Mouse (Mus musculus): ENCODE measurements around the gene Lipk.

The Lipk gene

GRCm38 (mm10) chr19:34008002-34008401 lies at the start of gene Lipk:
TSS of gene Lipk (plus strand) at chr19:34008290.
- no peak for DNase-seq (ENCODE audit: low spot score in 2 of 2)

GRCm38 (mm10) chr19:33960887-33961286 lies 47.2 kb upstream of the Lipk start, which contains the start of gene Lipf:
TSS of gene Lipf (plus strand) at chr19:33961187.
- DNase-seq (ENCODE audit: low spot score in 2 of 2): no peak

- no peak for DNase-seq (ENCODE audit: low spot score in 2 of 2)
Measured at GRCm38 (mm10) chr19:33979007-33979406, 29.1 kb upstream of the Lipk start.

GRCm38 (mm10) chr19:33983043-33983442 lies 25.0 kb upstream of the Lipk start:
- no peak for DNase-seq (ENCODE audit: low spot score in 2 of 2)

- peak; percentile 30 to 65 for DNase-seq (ENCODE audit: low spot score in 2 of 2)
Measured at GRCm38 (mm10) chr19:34021440-34022172, 13.5 kb downstream of the Lipk start.

GRCm38 (mm10) chr19:34022759-34023158 lies 14.7 kb downstream of the Lipk start:
- DNase-seq (ENCODE audit: low spot score in 2 of 2): no peak

GRCm38 (mm10) chr19:34039731-34040130 lies 31.6 kb downstream of the Lipk start:
- no peak for DNase-seq (ENCODE audit: low spot score in 2 of 2)

DNA sequence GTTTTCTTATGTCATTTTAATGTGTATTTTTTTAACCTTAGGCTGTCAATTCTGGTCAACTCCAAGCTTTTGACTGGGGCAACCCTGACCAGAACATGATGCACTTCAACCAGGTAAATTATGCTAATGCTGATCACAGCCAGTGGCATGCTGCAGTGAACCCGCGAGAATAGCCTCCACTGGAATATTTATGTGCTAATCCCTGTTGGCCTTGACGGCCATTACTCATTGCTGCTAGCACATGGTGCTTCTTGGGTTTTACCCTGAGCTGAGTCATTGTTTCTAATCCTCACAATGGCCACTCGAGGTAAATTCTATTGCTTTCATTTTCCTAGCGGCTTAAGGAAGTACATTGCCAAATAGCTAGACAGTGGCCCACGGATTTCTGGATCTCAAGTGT lies 34.9 kb downstream of the Lipk start:
- DNase-seq (ENCODE audit: low spot score in 2 of 2): no peak

GRCm38 (mm10) chr19:34049371-34050039 lies 41.4 kb downstream of the Lipk start:
- DNase-seq (ENCODE audit: low spot score in 2 of 2): no peak

DNA sequence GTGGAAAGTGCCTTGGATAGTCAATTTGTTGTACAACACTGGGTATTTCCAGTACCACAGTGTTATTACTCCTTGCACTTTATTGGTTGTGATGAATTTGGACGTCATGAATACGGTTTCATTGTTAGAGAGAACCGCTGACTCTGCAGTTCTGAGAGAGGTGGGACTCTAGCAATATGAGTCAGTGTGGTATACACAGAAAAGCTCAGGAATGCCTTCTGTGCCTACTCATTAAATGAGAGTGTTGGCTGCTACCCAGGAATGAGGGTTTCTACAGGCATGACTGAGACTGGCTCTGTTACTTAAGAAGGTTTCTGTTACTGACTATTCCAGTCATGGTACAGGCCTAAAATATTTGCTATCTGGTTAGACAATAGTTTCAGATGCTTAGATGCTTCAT lies 43.4 kb downstream of the Lipk start:
- DNase-seq (ENCODE audit: low spot score in 2 of 2): peak in 1 of 2 experiments; percentile 8

- no peak for DNase-seq (ENCODE audit: low spot score in 2 of 2)
Measured at GRCm38 (mm10) chr19:34063547-34063946, 55.5 kb downstream of the Lipk start.

GRCm38 (mm10) chr19:34064059-34064458 lies 56.0 kb downstream of the Lipk start:
- DNase-seq (ENCODE audit: low spot score in 2 of 2): no peak

DNA sequence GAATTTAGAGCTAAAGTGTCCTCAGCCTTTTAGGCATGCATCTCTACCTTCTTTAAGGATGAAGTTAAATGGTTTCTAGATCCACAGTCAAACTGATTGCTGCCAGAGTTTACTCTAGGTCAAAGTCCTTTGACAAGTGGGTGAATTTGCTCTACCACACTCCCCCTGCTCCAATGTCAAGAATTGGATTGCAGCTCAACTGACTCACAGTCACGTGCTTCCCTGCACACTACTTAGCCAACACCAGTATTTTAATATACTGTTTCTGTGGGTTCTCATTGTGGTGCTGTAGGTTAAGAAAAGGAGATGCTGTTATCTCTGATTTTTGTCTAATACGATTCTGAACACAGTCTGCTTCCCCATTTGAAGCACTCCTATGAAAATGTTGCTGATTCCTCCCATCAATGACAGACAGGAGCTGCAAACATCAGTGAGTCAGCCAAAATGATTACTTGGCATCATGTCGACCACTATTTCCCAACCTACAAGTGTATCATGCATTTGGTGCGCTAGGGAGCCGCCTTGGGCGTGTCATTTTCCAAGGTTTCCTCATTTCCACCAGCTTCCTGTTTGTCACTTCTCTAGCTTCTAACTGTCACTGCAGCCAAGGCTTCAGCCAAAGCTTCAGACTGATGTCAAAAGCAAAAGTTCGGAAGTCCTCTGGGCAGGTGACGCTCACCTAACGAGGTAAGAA lies 58.8 kb downstream of the Lipk start, which contains the start of gene Lipn:
TSS of gene Lipn (plus strand) at position 580 of the 694 bp plus-strand sequence.
- no peak for DNase-seq (ENCODE audit: low spot score in 2 of 2)

GRCm38 (mm10) chr19:34074239-34074638 lies 66.1 kb downstream of the Lipk start:
- no peak for DNase-seq (ENCODE audit: low spot score in 2 of 2)

DNA sequence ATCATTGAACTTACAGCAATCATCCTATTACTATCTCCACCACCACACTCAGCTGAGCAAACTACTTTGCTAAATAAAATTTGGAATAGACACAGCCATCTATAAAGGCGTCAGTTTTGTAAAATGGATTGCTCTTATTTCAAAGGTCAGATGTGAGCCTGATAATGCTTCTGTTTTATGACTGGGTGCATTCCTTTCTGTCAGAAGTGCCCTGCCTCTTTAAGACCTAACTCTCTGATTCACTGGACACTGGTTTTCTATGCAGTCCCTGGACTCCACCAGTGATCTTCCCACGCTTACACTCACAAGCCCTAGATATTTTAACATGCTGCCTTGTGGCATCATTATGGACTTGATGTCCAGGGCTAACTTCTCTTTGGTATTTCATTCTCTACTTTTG lies 70.0 kb downstream of the Lipk start:
- no peak for DNase-seq (ENCODE audit: low spot score in 2 of 2)

DNA sequence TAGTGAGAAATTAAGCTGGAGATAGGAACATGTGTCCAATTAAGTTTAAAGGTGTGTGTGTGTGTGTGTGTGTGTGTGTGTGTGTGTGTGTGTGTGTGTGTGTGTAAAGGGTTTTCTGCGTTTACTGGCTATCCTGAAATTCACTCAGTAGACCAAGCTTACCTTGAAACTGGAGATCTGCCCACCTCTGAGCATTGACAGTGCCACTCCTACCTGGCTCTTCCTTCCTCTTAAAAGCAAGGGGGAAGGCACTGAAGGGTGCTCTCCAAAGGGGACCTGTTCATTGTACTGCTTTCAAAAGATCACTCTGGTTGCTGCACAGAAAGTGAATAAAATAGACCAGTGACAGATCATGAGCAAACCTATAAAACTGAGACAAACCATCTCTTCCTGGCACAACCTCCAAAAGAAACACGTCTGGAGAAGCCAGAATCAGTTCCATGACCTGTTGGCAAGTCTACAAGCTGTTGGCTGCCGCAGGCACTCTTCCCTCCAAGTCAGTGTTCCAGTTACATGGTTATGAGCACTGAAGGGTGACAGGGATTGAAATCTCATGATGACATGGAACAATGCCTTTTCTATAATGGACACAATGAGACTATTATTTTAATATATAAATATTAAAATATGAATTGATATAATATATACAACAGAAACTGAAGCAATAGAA lies 81.1 kb downstream of the Lipk start:
- DNase-seq (ENCODE audit: low spot score in 2 of 2): no peak

DNA sequence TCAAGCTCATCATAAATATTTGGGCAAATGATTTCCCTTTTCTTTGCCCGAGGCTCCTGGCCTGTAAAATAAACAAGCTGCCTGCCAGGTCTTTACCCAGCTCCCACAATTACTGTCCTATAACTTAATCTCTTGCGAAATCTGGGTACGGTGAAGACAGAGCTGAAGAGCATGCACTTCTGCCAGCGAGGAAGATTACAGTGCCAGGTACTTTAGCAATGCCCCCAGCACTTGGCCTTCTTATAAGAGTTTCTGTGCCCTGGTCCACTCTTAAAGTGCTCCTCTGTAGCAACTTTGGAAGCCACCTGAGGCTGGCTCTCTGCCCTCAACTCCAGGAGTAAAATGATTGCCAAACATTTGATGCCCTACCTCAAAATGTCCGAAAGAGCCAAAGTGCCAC lies 87.3 kb downstream of the Lipk start:
- no peak for DNase-seq (ENCODE audit: low spot score in 2 of 2)

- no peak for DNase-seq (ENCODE audit: low spot score in 2 of 2)
Measured at GRCm38 (mm10) chr19:34096228-34096627, 88.1 kb downstream of the Lipk start.
